Mouse (Mus musculus): Measurements from ENCODE around the gene Fmnl2. TPM values are rescaled to one million over a fixed set of nuclear protein-coding genes. Genes with fewer than 3 reads are reported as not detected.

Gene Fmnl2
- total and polyA plus RNA-seq, 3 experiments, result 0.42 to 2.8 (median 2.1) TPM

DNA sequence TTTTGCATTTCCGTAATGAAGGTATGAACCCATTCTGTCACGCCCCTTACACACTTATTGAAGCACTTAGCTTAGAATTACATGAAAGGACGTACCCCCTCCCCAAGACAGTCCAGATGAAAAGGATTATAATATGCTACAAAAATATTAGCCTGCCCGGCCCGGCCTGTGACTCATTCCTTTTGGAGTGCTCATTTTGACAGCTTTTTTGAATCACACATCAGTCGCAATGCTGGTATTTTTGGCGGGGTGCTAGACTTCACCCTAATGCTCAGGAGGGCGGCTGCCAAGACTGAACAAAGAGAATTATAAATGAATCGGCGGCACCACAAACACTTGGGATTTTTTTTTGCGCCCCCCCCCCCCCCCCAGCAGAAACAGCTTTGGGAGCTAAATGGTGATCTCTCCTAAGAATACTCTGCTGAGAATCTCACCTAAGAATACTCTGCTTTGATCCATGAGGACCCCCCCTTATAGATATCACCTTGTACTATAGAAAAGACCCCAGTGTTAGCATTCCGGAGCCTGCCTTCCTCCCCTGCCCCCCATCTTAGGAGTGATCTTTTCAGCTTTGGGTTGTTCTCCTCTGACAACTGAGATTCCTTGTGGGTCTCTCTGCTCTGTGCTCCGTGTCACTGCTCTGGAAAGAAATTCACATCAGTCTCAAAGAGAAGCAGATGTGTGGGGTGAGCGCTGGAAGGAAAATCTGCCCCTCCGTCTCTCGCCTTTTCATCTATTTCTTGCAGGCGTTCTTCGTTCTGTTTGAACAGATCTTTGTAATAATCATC, 15.8 kb downstream of the Fmnl2 start:
- Histone ChIP-seq H3K27ac (ENCODE audit: insufficient read depth, low read depth) (no peak overlapping the region), H3K79me2 (replicated peaks; ENCODE audit: control insufficient read depth, extremely low read depth, insufficient read depth, poor library complexity, severe bottlenecking) (no peaks in the 10 kb centered on the region), H3K4me3 (replicated peaks in 1 of 3; ENCODE audit: low read depth in 2 of 3, low read length in 2 of 3, poor library complexity in 1 of 3) (no peak overlapping the region), H3K9me3 (replicated peaks; ENCODE audit: low read length) (no peaks in the 10 kb centered on the region), H3K4me2 (ENCODE audit: insufficient read depth, low read depth, poor library complexity, severe bottlenecking) (no peak overlapping the region), H3K9ac (ENCODE audit: insufficient read depth, low read depth) (no peak overlapping the region), H3K27me3 (replicated peaks) (no peaks in the 10 kb centered on the region), H3K4me1 (ENCODE audit: control insufficient read depth in 1 of 2, insufficient read depth in 2 of 2) (no peaks in the 10 kb centered on the region), H3K36me3 (replicated peaks in 1 of 2; ENCODE audit: control insufficient read depth in 1 of 2, insufficient read depth in 1 of 2, low read length in 1 of 2) (no peaks in the 10 kb centered on the region)
- no peak for DNase-seq (ENCODE audit: extremely low read depth)
- TF ChIP-seq JUN (IDR thresholded peaks at IDR 0.05; ENCODE audit: insufficient read depth, low read depth, low read length), result no peak
- no peak for TF ChIP-seq CHD2 (IDR thresholded peaks at IDR 0.05; ENCODE audit: low read length)
- no peak for TF ChIP-seq NELFE (IDR thresholded peaks at IDR 0.05; ENCODE audit: low read depth, low read length)
- no peak for TF ChIP-seq RAD21 (IDR thresholded peaks at IDR 0.05; ENCODE audit: low read depth, low read length)
- no peak for TF ChIP-seq POLR2A (IDR thresholded peaks at IDR 0.05; ENCODE audit: low read depth, low read length)
- no peak for TF ChIP-seq HCFC1 (IDR thresholded peaks at IDR 0.05; ENCODE audit: low read depth, low read length)
- TF ChIP-seq MYC (IDR thresholded peaks at IDR 0.05; ENCODE audit: low read depth, low read length), result no peak
- TF ChIP-seq ELF1 (IDR thresholded peaks at IDR 0.05; ENCODE audit: low read depth, low read length), result no peak
- TF ChIP-seq IRF4 (IDR thresholded peaks at IDR 0.05; ENCODE audit: low read depth, low read length), result no peak
- TF ChIP-seq MAX (IDR thresholded peaks at IDR 0.05; ENCODE audit: low read length), result no peak
- no peak for TF ChIP-seq ZNF384 (IDR thresholded peaks at IDR 0.05; ENCODE audit: low read depth, low read length)
- no peak for TF ChIP-seq SMC3 (IDR thresholded peaks at IDR 0.05; ENCODE audit: low read depth, low read length)
- no peak for TF ChIP-seq MAZ (IDR thresholded peaks at IDR 0.05; ENCODE audit: low read depth, low read length)
- TF ChIP-seq JUND (conservative IDR thresholded peaks at IDR 0.05; ENCODE audit: low read depth, low read length), result no peak
- no peak for TF ChIP-seq BHLHE40 (IDR thresholded peaks at IDR 0.05; ENCODE audit: low read depth, low read length)
- TF ChIP-seq USF1 (IDR thresholded peaks at IDR 0.05; ENCODE audit: low read depth, low read length), result no peak
- no peak for TF ChIP-seq POLR2AphosphoS2 (IDR thresholded peaks at IDR 0.05; ENCODE audit: low read depth, low read length)
- TF ChIP-seq SIN3A (IDR thresholded peaks at IDR 0.05; ENCODE audit: low read length), result no peak
- in situ Hi-C loops (cut with MboI; ENCODE audit: low pct_ligation_motif_present, low pct_unique_long_range_greater_than_20kb, low sequenced_read_pairs), result no loop called here
- dilution Hi-C loops (cut with MboI; ENCODE audit: extremely low pct_ligation_motif_present, extremely low pct_unique_long_range_greater_than_20kb, low sequenced_read_pairs), result no loop called here

- Histone ChIP-seq H3K36me3 (replicated peaks in 1 of 2; ENCODE audit: control insufficient read depth in 1 of 2, insufficient read depth in 1 of 2, low read length in 1 of 2) (no peaks in the 10 kb centered on the region), H3K79me2 (replicated peaks; ENCODE audit: control insufficient read depth, extremely low read depth, insufficient read depth, poor library complexity, severe bottlenecking) (no peaks in the 10 kb centered on the region), H3K4me1 (ENCODE audit: control insufficient read depth in 1 of 2, insufficient read depth in 2 of 2) (no peaks in the 10 kb centered on the region), H3K27me3 (replicated peaks) (no peaks in the 10 kb centered on the region), H3K9ac (ENCODE audit: insufficient read depth, low read depth) (no peak overlapping the region), H3K4me3 (replicated peaks in 1 of 3; ENCODE audit: low read depth in 2 of 3, low read length in 2 of 3, poor library complexity in 1 of 3) (no peak overlapping the region), H3K9me3 (replicated peaks; ENCODE audit: low read length) (no peaks in the 10 kb centered on the region), H3K27ac (ENCODE audit: insufficient read depth, low read depth) (no peak overlapping the region), H3K4me2 (ENCODE audit: insufficient read depth, low read depth, poor library complexity, severe bottlenecking) (no peak overlapping the region)
- dilution Hi-C loops (cut with MboI; ENCODE audit: extremely low pct_ligation_motif_present, extremely low pct_unique_long_range_greater_than_20kb, low sequenced_read_pairs), result no loop called here
- DNase-seq (ENCODE audit: extremely low read depth), result no peak
- no peak for TF ChIP-seq EP300 (IDR thresholded peaks at IDR 0.05; ENCODE audit: low read length)
- no peak for TF ChIP-seq GABPA (IDR thresholded peaks at IDR 0.05; ENCODE audit: insufficient replicate concordance, low read depth, low read length)
- no peak for TF ChIP-seq NRF1 (IDR thresholded peaks at IDR 0.05; ENCODE audit: low read depth, low read length)
- no peak for TF ChIP-seq USF2 (conservative IDR thresholded peaks at IDR 0.05; ENCODE audit: low read depth, low read length)
- in situ Hi-C loops (cut with MboI; ENCODE audit: low pct_ligation_motif_present, low pct_unique_long_range_greater_than_20kb, low sequenced_read_pairs), result no loop called here
Observed at GRCm38 (mm10) chr2:52874721-52875120, 17.1 kb downstream of the Fmnl2 start.

Measured in CH12.LX (cell line).